Mouse (Mus musculus): Measurements from ENCODE around the gene Qsox2. TPM values are rescaled to one million over a fixed set of nuclear protein-coding genes. Genes with fewer than 3 reads are reported as not detected.

Gene Qsox2
- polyA plus RNA-seq, 1 experiment from 2014 or later: 24.1 TPM

DNA sequence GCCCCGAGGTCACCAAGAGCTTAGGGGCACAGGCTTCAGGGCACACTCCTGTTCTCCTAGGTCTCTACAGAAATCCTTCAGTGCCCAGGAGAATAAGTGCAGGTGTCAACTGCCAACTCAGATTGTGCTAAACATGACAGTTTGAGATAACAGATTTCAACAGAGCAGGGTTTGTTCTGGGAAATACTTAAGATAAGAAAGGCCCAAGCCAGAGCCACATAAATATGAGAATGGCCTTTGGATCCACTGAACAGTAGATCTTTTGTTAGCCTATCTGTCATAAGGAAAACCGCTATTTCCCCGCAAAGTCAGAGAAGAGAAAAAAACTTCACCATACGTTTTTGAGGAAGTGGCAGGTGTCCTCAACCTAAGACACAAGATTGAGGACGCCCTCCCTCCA, 3.1 kb downstream of the Qsox2 start:
- Histone ChIP-seq H3K4me3 (replicated peaks; ENCODE audit: low read length) (no peak overlapping the region), H3K9me3 (replicated peaks; ENCODE audit: control insufficient read depth, low read length) (no peaks in the 10 kb centered on the region), H3K4me1 (ENCODE audit: control insufficient read depth, insufficient read depth, low read length) (peaks cover 19% of the 10 kb centered on the region), H3K9ac (ENCODE audit: low read length) (no peak overlapping the region), H3K36me3 (ENCODE audit: control insufficient read depth, insufficient read depth, low read length) (no peaks in the 10 kb centered on the region), H3K27me3 (ENCODE audit: control insufficient read depth, insufficient read depth, low read length) (no peaks in the 10 kb centered on the region), H3K4me2 (ENCODE audit: low read depth, low read length) (no peak overlapping the region), H3K27ac (ENCODE audit: low read length) (no peak overlapping the region; the same call in 1 of the 2 replicates)
- WGBS: 63% methylated on average over 5 of the region's 5 CpGs
- ATAC-seq (ENCODE audit: insufficient read depth, low FRiP score): no peak

GRCm38 (mm10) chr2:26231366-26231765, 6.0 kb downstream of the Qsox2 start:
- peak; percentile 35; the same call in 1 of the 2 replicates for ATAC-seq (ENCODE audit: insufficient read depth, low FRiP score)
- 0 out of 2 replicates have a peak overlapping the region, but pooled peaks have one; percentile 28 for H3K9ac ChIP-seq (ENCODE audit: low read length)
- H3K4me1 ChIP-seq (ENCODE audit: control insufficient read depth, insufficient read depth, low read length): peaks cover 16% of the 10 kb centered on the region
- no peak overlapping the region for H3K4me2 ChIP-seq (ENCODE audit: low read depth, low read length)
- H3K9me3 ChIP-seq (replicated peaks; ENCODE audit: control insufficient read depth, low read length): no peaks in the 10 kb centered on the region
- H3K27me3 ChIP-seq (ENCODE audit: control insufficient read depth, insufficient read depth, low read length): no peaks in the 10 kb centered on the region
- H3K4me3 ChIP-seq (replicated peaks; ENCODE audit: low read length): no peak overlapping the region
- WGBS: 61% methylated on average over 3 of the region's 3 CpGs
- H3K27ac ChIP-seq (ENCODE audit: low read length): peak overlapping the region; percentile 64
- H3K36me3 ChIP-seq (ENCODE audit: control insufficient read depth, insufficient read depth, low read length): no peaks in the 10 kb centered on the region

- peaks cover 9% of the 10 kb centered on the region; the same call in 1 of the 2 replicates for H3K4me1 ChIP-seq (ENCODE audit: control insufficient read depth, insufficient read depth, low read length)
- H3K27ac ChIP-seq (ENCODE audit: low read length): peak overlapping the region; percentile 74
- WGBS: 50% methylated on average over 4 of the region's 4 CpGs
- no peak overlapping the region for H3K4me3 ChIP-seq (replicated peaks; ENCODE audit: low read length)
- ATAC-seq (ENCODE audit: insufficient read depth, low FRiP score): 0 out of 2 replicates have a peak, but pooled peaks have one; percentile 26
- no peaks in the 10 kb centered on the region for H3K9me3 ChIP-seq (replicated peaks; ENCODE audit: control insufficient read depth, low read length)
- no peaks in the 10 kb centered on the region for H3K36me3 ChIP-seq (ENCODE audit: control insufficient read depth, insufficient read depth, low read length)
- no peaks in the 10 kb centered on the region for H3K27me3 ChIP-seq (ENCODE audit: control insufficient read depth, insufficient read depth, low read length)
- no peak overlapping the region for H3K4me2 ChIP-seq (ENCODE audit: low read depth, low read length)
- H3K9ac ChIP-seq (ENCODE audit: low read length): no peak overlapping the region
Measured at GRCm38 (mm10) chr2:26230253-26230652, 7.1 kb downstream of the Qsox2 start.

DNA sequence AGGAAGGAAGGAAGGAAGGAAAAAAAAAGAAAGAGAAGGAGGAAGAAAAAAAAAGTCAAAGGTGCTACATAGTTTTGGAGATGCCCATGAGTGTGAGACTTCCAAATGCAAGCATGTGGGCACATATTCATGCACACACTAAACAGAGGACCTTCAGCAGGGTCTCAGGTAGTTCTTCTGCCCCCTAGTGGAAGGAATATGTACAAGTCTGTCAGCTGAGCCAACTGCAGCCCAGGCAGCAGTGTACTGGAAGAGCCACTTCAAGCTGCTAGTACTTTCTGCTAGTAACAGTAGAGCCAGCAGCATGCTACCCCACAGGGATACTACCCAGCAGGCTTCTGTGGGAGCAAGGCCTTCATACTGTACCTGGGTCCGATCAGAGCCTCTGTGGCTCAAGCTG, 9.5 kb downstream of the Qsox2 start:
- Histone ChIP-seq H3K9me3 (replicated peaks; ENCODE audit: control insufficient read depth, low read length) (no peaks in the 10 kb centered on the region), H3K4me2 (ENCODE audit: low read depth, low read length) (no peak overlapping the region), H3K27ac (ENCODE audit: low read length) (no peak overlapping the region), H3K4me1 (ENCODE audit: control insufficient read depth, insufficient read depth, low read length) (peaks cover 6% of the 10 kb centered on the region; the same call in 1 of the 2 replicates), H3K9ac (ENCODE audit: low read length) (no peak overlapping the region), H3K27me3 (ENCODE audit: control insufficient read depth, insufficient read depth, low read length) (no peaks in the 10 kb centered on the region), H3K36me3 (ENCODE audit: control insufficient read depth, insufficient read depth, low read length) (no peaks in the 10 kb centered on the region), H3K4me3 (replicated peaks; ENCODE audit: low read length) (no peak overlapping the region)
- ATAC-seq (ENCODE audit: insufficient read depth, low FRiP score): peak; percentile 69; the same call in 1 of the 2 replicates
- 55% methylated on average over 1 of the region's 1 CpGs for WGBS

DNA sequence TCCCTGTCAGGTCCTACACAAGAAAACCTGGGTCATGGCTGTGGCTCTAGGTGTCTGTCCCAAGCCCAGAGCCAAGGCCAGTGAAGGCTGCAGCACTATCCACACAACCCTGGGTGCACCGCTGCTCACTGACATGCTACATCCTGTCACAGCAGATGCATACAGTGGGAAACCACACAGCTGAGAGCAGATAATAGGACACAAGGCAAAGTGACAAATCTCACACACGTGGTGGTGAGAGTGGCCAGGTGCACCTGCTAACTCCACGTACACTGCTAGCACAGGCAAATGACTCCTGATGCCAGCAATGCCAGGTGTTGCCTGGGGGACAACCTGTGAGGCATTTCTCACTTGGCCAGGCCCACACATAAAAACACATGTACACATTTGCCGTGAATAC, 12.1 kb downstream of the Qsox2 start:
- Histone ChIP-seq H3K4me1 (ENCODE audit: control insufficient read depth, insufficient read depth, low read length) (0 out of 2 replicates have a peak, but pooled peaks cover 2% of the 10 kb centered on the region), H3K36me3 (ENCODE audit: control insufficient read depth, insufficient read depth, low read length) (0 out of 2 replicates have a peak, but pooled peaks cover 4% of the 10 kb centered on the region), H3K27me3 (ENCODE audit: control insufficient read depth, insufficient read depth, low read length) (no peaks in the 10 kb centered on the region), H3K4me3 (replicated peaks; ENCODE audit: low read length) (no peak overlapping the region), H3K27ac (ENCODE audit: low read length) (no peak overlapping the region), H3K4me2 (ENCODE audit: low read depth, low read length) (no peak overlapping the region), H3K9me3 (replicated peaks; ENCODE audit: control insufficient read depth, low read length) (no peaks in the 10 kb centered on the region), H3K9ac (ENCODE audit: low read length) (no peak overlapping the region)
- WGBS: 80% methylated on average over 4 of the region's 4 CpGs
- peak; percentile 73 for ATAC-seq (ENCODE audit: insufficient read depth, low FRiP score)

DNA sequence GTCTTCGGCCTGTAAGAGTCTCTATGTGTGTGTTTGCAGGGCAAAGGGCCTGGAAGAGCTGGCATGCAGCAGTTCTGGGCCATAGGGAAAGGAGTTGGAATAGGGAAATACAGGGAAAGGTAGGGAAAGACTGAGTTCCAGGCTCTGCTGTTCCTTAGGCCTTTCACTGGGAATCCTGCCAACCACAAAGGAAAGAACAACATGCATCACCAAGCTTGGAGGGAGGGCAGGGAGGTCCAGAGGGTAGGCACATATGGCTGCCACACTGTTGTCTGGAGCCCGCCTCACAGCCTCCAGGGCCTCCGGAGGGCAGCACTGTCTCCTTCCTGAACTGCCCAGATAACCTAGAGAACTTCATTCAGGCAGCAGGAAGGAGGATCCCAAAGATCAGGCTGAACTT, 13.4 kb downstream of the Qsox2 start:
- no peak overlapping the region for H3K4me2 ChIP-seq (ENCODE audit: low read depth, low read length)
- 0 out of 2 replicates have a peak, but pooled peaks cover 4% of the 10 kb centered on the region for H3K36me3 ChIP-seq (ENCODE audit: control insufficient read depth, insufficient read depth, low read length)
- no peaks in the 10 kb centered on the region for H3K4me1 ChIP-seq (ENCODE audit: control insufficient read depth, insufficient read depth, low read length)
- H3K9ac ChIP-seq (ENCODE audit: low read length): no peak overlapping the region
- 88% methylated on average over 3 of the region's 3 CpGs for WGBS
- no peak overlapping the region for H3K27ac ChIP-seq (ENCODE audit: low read length)
- no peak for ATAC-seq (ENCODE audit: insufficient read depth, low FRiP score)
- no peaks in the 10 kb centered on the region for H3K9me3 ChIP-seq (replicated peaks; ENCODE audit: control insufficient read depth, low read length)
- no peak overlapping the region for H3K4me3 ChIP-seq (replicated peaks; ENCODE audit: low read length)
- no peaks in the 10 kb centered on the region for H3K27me3 ChIP-seq (ENCODE audit: control insufficient read depth, insufficient read depth, low read length)

- 17% methylated on average over 3 of the region's 3 CpGs for WGBS
- H3K36me3 ChIP-seq (ENCODE audit: control insufficient read depth, insufficient read depth, low read length): peaks cover 16% of the 10 kb centered on the region; the same call in 1 of the 2 replicates
- no peak for ATAC-seq (ENCODE audit: insufficient read depth, low FRiP score)
Measured at GRCm38 (mm10) chr2:26214526-26214925, 22.8 kb downstream of the Qsox2 start.

GRCm38 (mm10) chr2:26209566-26209965, 27.8 kb downstream of the Qsox2 start:
- Histone ChIP-seq H3K36me3 (ENCODE audit: control insufficient read depth, insufficient read depth, low read length) (peaks cover 16% of the 10 kb centered on the region; the same call in 1 of the 2 replicates), H3K4me2 (ENCODE audit: low read depth, low read length) (no peak overlapping the region), H3K27me3 (ENCODE audit: control insufficient read depth, insufficient read depth, low read length) (peaks cover 34% of the 10 kb centered on the region), H3K4me1 (ENCODE audit: control insufficient read depth, insufficient read depth, low read length) (no peaks in the 10 kb centered on the region), H3K9me3 (replicated peaks; ENCODE audit: control insufficient read depth, low read length) (no peaks in the 10 kb centered on the region), H3K9ac (ENCODE audit: low read length) (no peak overlapping the region), H3K27ac (ENCODE audit: low read length) (no peak overlapping the region), H3K4me3 (replicated peaks; ENCODE audit: low read length) (no peak overlapping the region)
- 86% methylated on average over 3 of the region's 3 CpGs for WGBS
- no peak for ATAC-seq (ENCODE audit: insufficient read depth, low FRiP score)

More at GRCm38 (mm10) chr2:26214526-26214925, 22.8 kb downstream of the Qsox2 start:
- no peaks in the 10 kb centered on the region for H3K4me1 ChIP-seq (ENCODE audit: control insufficient read depth, insufficient read depth, low read length)
- no peaks in the 10 kb centered on the region for H3K27me3 ChIP-seq (ENCODE audit: control insufficient read depth, insufficient read depth, low read length)
- H3K9ac ChIP-seq (ENCODE audit: low read length): no peak overlapping the region
- no peak overlapping the region for H3K4me3 ChIP-seq (replicated peaks; ENCODE audit: low read length)
- H3K9me3 ChIP-seq (replicated peaks; ENCODE audit: control insufficient read depth, low read length): no peaks in the 10 kb centered on the region
- no peak overlapping the region for H3K27ac ChIP-seq (ENCODE audit: low read length)
- no peak overlapping the region for H3K4me2 ChIP-seq (ENCODE audit: low read depth, low read length)

- ATAC-seq (ENCODE audit: insufficient read depth, low FRiP score): peak; percentile 92
- no peak within 1 kb of the TSS for H3K4me2 ChIP-seq (ENCODE audit: low read depth, low read length)
- no peaks in the 10 kb centered on the region for H3K4me1 ChIP-seq (ENCODE audit: control insufficient read depth, insufficient read depth, low read length)
- WGBS: 6% methylated on average over 19 of the region's 19 CpGs
- peaks cover 16% of the 10 kb centered on the region; the same call in 1 of the 2 replicates for H3K36me3 ChIP-seq (ENCODE audit: control insufficient read depth, insufficient read depth, low read length)
- H3K9me3 ChIP-seq (replicated peaks; ENCODE audit: control insufficient read depth, low read length): no peaks in the 10 kb centered on the region
- H3K27me3 ChIP-seq (ENCODE audit: control insufficient read depth, insufficient read depth, low read length): peaks cover 48% of the 10 kb centered on the region
- H3K4me3 ChIP-seq (replicated peaks; ENCODE audit: low read length): no peak within 1 kb of the TSS
- no peak within 1 kb of the TSS for H3K27ac ChIP-seq (ENCODE audit: low read length)
- H3K9ac ChIP-seq (ENCODE audit: low read length): no peak within 1 kb of the TSS
Measured at GRCm38 (mm10) chr2:26208126-26208789, 29.1 kb downstream of the Qsox2 start, which contains the start of gene Lhx3. TSS of gene Lhx3 (minus strand) at chr2:26208289.
